Mouse (Mus musculus): ENCODE measurements at regions not wholly inside any gene's neighbourhood (a gene's known extent, or its start where the extent isn't known, plus 50 kb on each side); places are given as distances from the start of the nearest gene placed in this dataset.

- DNase-seq (ENCODE audit: low read depth, low spot score), result no peak
Observed at GRCm38 (mm10) chr11:111699862-111700261, 633.9 kb downstream of the Kcnj2 start.

- no peak for DNase-seq (ENCODE audit: low read depth, low spot score)
Observed at GRCm38 (mm10) chr11:111706882-111707281, 640.9 kb downstream of the Kcnj2 start.

- DNase-seq (ENCODE audit: low read depth, low spot score), result no peak
Observed at GRCm38 (mm10) chr11:111715401-111715800, 649.4 kb downstream of the Kcnj2 start.

- DNase-seq (ENCODE audit: low read depth, low spot score), result no peak
Observed at GRCm38 (mm10) chr11:111722276-111722675, 656.3 kb downstream of the Kcnj2 start.

- no peak for DNase-seq (ENCODE audit: low read depth, low spot score)
Observed at GRCm38 (mm10) chr11:111728148-111728547, 662.2 kb downstream of the Kcnj2 start.

GRCm38 (mm10) chr11:111732096-111732495 is 666.1 kb downstream of the Kcnj2 start:
- DNase-seq (ENCODE audit: low read depth, low spot score), result no peak

- no peak for DNase-seq (ENCODE audit: low read depth, low spot score)
Observed at GRCm38 (mm10) chr11:111735446-111735845, 669.5 kb downstream of the Kcnj2 start.

GRCm38 (mm10) chr11:111735961-111736360 is 670.0 kb downstream of the Kcnj2 start:
- no peak for DNase-seq (ENCODE audit: low read depth, low spot score)

- no peak for DNase-seq (ENCODE audit: low read depth, low spot score)
Observed at GRCm38 (mm10) chr11:111743356-111743755, 677.4 kb downstream of the Kcnj2 start.

GRCm38 (mm10) chr11:111747262-111747946 is 681.4 kb downstream of the Kcnj2 start:
- DNase-seq (ENCODE audit: low read depth, low spot score), result no peak

- DNase-seq (ENCODE audit: low read depth, low spot score), result no peak
Observed at GRCm38 (mm10) chr11:111747947-111748322, 682.0 kb downstream of the Kcnj2 start.

GRCm38 (mm10) chr11:111748496-111748895 is 682.5 kb downstream of the Kcnj2 start:
- DNase-seq (ENCODE audit: low read depth, low spot score), result no peak

- no peak for DNase-seq (ENCODE audit: low read depth, low spot score)
Observed at GRCm38 (mm10) chr11:111754735-111755134, 688.8 kb downstream of the Kcnj2 start.

- DNase-seq (ENCODE audit: low read depth, low spot score), result no peak
Observed at GRCm38 (mm10) chr11:111763081-111763480, 697.1 kb downstream of the Kcnj2 start.

GRCm38 (mm10) chr11:111766371-111767011 is 700.5 kb downstream of the Kcnj2 start:
- peak; percentile 3 for DNase-seq (ENCODE audit: low read depth, low spot score)

GRCm38 (mm10) chr11:111767012-111767392 is 701.0 kb downstream of the Kcnj2 start:
- no peak for DNase-seq (ENCODE audit: low read depth, low spot score)

GRCm38 (mm10) chr11:111774108-111774679 is 708.2 kb downstream of the Kcnj2 start:
- DNase-seq (ENCODE audit: low read depth, low spot score), result no peak

- DNase-seq (ENCODE audit: low read depth, low spot score), result no peak
Observed at GRCm38 (mm10) chr11:111781321-111781720, 715.4 kb downstream of the Kcnj2 start.

- DNase-seq (ENCODE audit: low read depth, low spot score), result no peak
Observed at GRCm38 (mm10) chr11:111791267-111791926, 725.4 kb downstream of the Kcnj2 start.

- no peak for DNase-seq (ENCODE audit: low read depth, low spot score)
Observed at GRCm38 (mm10) chr11:111801033-111801432, 735.1 kb downstream of the Kcnj2 start.

GRCm38 (mm10) chr11:111816176-111816775 is 750.3 kb downstream of the Kcnj2 start:
- DNase-seq (ENCODE audit: low read depth, low spot score), result no peak

- peak; percentile 24 for DNase-seq (ENCODE audit: low read depth, low spot score)
Observed at GRCm38 (mm10) chr11:111818124-111818523, 752.2 kb downstream of the Kcnj2 start.
